Mouse (Mus musculus) layer of hippocampus, adult 9-10 months (tissue): Measurements from ENCODE around the gene AC124108.1.

ENCODE experiments used
- DNase-seq: peaks from one replicate; pipeline ENCODE4 v3.0.0; 2022; ENCODE audit warnings: low spot score

Gene AC124108.1

GRCm38 (mm10) chr1:132200562-132201510, 9.6 kb downstream of the AC124108.1 start:
- no peak for DNase-seq

DNA sequence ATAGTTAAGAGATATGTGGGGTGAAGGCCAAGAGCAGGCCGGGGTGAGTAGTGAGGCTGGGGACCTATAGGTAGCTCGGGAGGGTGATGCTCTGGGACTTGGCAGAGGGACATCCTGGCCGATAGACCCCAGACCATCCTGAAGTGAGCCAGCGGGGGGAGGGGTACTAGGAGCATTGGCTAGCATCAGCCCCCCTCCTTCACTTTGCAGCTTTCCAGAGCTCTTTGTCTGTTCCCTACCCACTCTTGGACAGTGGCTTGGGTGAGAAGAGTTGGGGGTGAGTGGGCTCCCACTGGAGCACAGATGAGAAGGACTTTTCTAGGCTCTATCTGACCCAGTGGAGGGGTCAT, 10.2 kb downstream of the AC124108.1 start:
- no peak for DNase-seq

DNA sequence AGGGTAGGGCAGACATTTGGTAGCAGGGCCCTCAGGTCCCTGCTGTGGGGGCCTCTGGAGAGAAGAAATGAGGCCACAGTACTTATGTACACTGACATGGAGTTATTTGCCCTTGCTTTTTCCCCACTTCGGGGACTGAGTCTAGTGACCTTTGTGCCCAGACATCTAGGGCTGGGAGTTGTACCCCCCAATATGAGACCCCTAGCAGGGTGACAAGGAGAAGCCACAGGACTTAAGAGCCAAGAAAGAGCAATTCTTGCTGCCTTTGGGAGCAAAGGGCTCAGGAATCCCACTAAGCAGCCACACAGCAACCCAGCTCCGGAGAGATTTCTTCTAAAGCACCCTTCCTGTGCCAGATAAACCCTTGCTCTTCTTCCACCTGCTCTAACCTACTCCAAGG, 10.7 kb downstream of the AC124108.1 start:
- no peak for DNase-seq

DNA sequence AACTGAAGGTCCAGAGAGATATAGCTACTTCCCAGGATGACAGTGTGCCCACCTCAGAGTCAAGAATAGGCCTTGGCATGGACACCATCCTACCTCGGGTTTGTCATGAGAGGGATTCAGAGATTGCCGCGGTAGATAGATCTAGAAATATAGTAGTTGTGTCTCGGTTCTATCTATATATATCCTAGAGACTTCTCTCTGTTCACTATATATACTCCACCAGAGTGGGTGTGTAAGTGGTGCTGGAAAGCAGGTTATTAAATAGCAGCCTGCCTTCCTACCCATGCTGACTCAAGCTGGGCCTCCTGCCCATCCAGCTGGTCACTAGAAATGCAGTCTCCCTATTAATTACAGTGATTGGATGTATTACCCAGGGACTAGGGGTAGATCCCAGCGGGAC, 11.5 kb downstream of the AC124108.1 start:
- DNase-seq: no peak

DNA sequence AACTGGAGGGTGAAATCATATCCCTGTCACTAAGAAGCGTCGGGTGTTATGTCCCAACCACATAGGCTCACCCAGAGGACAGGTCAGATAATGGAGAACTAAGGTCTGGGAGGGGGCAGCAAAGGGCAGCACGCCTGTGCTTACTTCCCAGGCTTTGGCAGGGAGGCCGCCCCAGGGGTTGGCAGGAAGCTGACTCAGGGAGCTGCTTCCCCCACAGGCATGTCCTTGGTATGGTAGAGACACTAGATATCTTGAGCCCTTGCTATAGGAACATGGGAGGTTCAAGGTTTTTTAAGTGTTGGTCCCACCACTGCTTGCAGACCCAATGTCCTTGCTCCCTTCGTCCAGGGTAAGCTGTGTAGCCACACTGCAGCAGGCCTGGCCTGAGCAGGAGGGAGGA, 14.7 kb downstream of the AC124108.1 start:
- no peak for DNase-seq

DNA sequence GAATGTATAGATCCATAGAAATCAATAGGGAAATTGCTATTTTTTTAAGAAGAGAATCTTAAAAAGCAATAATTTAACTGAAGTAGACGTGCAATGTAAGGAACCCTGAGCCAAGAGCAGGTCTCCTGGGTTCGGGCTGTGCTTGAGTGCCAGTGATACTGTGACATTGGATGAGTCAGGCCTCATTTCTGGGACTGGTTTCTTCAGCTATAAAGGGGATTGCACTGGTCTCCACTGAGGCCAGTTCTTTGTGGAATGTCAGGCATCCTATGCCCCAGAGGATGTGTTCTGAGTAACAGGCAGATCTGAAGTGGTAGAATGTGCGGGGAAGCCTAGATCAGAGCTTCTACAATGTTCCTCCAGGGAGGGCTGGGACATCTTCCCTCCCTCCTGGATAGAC, 15.6 kb downstream of the AC124108.1 start:
- DNase-seq: no peak

DNA sequence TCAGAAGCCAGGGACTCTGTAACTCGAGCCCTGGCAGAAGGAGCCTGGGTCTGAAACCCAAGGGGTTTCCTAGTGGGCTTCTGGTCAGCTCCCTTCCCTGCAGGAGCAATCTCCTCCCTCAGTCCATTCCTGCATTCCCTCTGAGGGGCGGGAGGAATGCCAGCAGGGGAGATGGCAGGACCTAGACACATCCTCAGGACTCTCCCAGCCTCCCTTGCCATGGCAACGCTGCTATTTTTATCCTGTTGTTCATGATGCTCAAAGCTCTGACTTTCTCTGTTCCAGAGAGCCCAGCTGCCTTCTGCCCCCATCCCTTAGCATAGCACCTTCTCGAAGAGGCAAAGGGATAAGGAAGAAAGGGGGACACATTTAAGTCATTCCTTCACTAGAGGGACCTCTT, 16.9 kb downstream of the AC124108.1 start:
- no peak for DNase-seq

- no peak for DNase-seq
Measured at GRCm38 (mm10) chr1:132209400-132209799, 18.1 kb downstream of the AC124108.1 start.

DNA sequence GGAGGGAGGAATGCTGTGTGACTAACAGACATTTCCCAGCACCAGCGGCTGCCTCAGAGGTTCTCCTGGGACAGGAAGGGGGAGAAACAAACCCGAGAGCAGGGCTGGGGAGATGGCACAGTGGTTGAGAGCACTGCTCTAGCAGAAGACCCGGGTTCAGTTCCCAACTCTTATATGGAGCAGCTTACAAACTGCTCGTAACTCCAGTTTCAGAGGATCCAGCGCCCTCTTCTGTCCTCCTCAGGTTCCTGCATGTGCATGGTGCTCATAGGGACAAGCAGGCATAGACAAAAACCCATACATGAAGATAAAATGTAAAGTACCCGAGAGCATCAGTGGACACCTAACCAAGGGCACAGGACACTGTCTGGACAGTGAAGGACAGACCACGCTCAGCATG, 19.7 kb downstream of the AC124108.1 start:
- DNase-seq: no peak

GRCm38 (mm10) chr1:132211672-132212071, 20.4 kb downstream of the AC124108.1 start:
- DNase-seq: no peak

DNA sequence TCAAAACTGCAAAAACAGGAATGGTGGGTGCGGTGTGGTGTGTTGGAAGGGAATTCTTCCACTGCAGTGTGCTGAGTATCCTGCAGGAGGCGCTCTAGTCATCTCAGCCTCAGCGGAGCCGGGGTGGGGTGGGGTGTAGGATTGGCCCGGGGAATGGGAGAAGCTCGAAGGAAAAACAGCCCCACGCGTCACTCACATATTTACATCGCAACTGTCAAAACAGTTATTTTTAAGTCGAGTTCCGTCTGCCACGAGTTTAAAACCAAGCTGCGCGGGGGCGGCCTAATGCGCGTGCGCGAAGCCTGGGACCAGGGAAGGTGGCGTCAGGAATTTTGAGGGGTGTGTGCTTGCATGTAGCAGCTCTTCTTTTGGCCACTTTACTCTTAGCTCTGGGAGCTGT, 21.0 kb downstream of the AC124108.1 start:
- DNase-seq: peak; percentile 85

DNA sequence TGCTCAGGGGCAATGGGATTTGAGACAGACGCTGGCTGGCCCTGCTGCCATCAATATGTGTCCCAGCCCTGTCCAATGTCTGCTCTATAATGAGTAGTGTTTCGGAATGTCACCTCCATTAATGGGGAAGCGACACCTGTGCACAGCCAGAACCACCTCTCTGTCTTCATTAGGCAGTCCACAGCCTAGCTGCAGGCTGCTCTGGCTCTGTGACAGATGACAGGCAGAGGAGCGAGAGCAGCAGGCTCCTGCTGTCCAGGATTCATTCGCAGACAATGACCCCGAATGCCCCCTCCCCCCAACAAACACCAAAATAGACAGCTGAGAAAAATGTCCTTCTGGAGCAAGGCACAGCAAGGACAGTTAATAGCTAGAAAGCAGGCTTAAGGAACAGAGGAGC, 21.8 kb downstream of the AC124108.1 start:
- DNase-seq: no peak

GRCm38 (mm10) chr1:132216276-132216675, 25.0 kb downstream of the AC124108.1 start:
- no peak for DNase-seq

DNA sequence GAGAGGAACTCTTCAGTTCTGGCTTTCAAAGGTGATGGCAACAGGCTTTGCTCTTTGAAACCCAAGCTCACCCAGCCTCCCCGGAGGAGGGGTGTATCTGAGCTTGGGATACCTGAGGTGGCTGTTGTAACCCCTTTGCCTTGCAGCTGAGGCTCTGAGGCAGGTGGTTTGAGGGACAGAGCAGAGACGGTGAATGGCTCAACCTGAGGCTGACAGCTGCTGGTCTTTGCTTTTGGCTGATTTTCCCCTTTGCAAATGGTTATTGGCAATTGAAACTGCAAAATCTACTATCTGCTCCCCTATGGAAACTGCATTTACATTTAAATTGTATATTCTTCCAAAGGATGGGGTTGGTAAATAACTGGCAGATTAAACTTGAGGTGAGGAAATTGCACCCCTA, 30.4 kb downstream of the AC124108.1 start:
- DNase-seq: no peak

- no peak for DNase-seq
Measured at GRCm38 (mm10) chr1:132222166-132222565, 30.9 kb downstream of the AC124108.1 start.

- DNase-seq: no peak
Measured at GRCm38 (mm10) chr1:132226297-132227080, 35.2 kb downstream of the AC124108.1 start.

GRCm38 (mm10) chr1:132229667-132230066, 38.4 kb downstream of the AC124108.1 start, which contains the start of gene Gm10188:
Gene Gm10188, minus strand, starts transcription at chr1:132229767.
- no peak for DNase-seq

- DNase-seq: no peak
Measured at GRCm38 (mm10) chr1:132231470-132232274, 40.4 kb downstream of the AC124108.1 start.

- DNase-seq: no peak
Measured at GRCm38 (mm10) chr1:132233566-132233965, 42.3 kb downstream of the AC124108.1 start.

DNA sequence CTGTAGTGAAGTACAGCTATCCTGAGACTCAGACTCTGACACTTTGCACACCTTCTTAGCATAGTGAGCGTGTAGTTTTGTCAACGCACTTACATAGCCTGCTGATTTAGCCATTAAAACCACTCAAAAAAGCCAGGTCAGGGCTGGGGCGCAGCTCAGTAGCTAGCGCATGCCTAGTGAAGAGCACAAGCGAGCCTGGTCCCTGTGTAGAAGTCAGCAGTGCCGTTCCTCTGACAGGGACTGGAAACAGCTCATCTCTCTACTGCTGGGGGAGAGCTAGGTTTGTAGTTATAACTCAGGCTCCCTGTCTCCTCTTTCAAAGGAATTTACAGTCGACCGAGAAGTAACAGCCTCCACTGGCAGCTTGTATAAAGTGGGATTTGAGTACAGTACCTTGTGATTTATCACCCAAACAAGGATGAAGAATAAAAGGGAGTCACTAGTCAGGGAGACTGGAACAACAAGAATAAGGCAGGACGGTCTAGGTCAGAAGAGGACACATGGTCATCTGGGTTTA, 43.6 kb downstream of the AC124108.1 start:
- no peak for DNase-seq

DNA sequence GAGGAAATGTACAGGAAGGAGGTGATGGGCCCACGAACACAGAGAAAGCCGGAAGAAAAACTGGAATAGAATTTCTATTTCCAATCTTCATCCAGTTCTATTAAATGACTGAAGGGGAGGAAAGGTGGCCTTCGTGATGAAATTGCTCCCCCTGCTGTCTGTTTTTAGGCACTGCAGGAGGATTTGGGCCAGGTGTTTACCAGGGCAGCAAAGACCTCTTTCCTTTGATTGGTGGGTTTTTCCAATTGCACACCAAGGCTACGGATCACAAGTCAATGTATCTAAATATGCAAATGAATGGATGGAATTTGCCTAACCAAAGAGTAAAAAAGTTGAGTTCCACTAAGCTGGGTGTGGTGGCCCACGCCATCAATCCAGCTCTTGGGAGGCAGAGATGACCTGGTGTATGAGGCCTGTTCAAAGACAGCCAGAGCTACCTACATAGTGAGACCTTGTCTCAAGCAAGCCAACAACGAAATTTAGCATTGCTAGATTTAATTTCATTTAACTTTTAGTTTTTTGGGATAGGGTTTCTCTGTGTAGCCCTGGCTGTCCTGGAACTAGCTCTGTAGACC, 46.4 kb downstream of the AC124108.1 start:
- DNase-seq: peak; percentile 72

GRCm38 (mm10) chr1:132245010-132245409, 53.8 kb downstream of the AC124108.1 start:
- no peak for DNase-seq
